Mouse (Mus musculus): ENCODE results near the gene Adipoq.
"Not testable (repeated sequence)": the region's sequence is repeated elsewhere in the genome, so short reads cannot be mapped to it uniquely, and the experiment has no call there.

The Adipoq gene

GRCm38 (mm10) chr16:23164443-23164842 lies 18.1 kb downstream of the Adipoq start:
- DNase-seq (ENCODE audit: low spot score), result no peak

GRCm38 (mm10) chr16:23165441-23165840 lies 19.1 kb downstream of the Adipoq start:
- no peak for DNase-seq (ENCODE audit: low spot score)

- no peak for DNase-seq (ENCODE audit: low spot score)
Measured at GRCm38 (mm10) chr16:23166646-23167045, 20.3 kb downstream of the Adipoq start.

- DNase-seq (ENCODE audit: low spot score), result no peak
Measured at GRCm38 (mm10) chr16:23167079-23167478, 20.7 kb downstream of the Adipoq start.

GRCm38 (mm10) chr16:23170813-23171212 lies 24.5 kb downstream of the Adipoq start:
- no peak for DNase-seq (ENCODE audit: low spot score)

- DNase-seq (ENCODE audit: low spot score), result no peak
Measured at GRCm38 (mm10) chr16:23173904-23174303, 27.6 kb downstream of the Adipoq start.

- no peak for DNase-seq (ENCODE audit: low spot score)
Measured at GRCm38 (mm10) chr16:23174855-23175254, 28.5 kb downstream of the Adipoq start.

GRCm38 (mm10) chr16:23175956-23176355 lies 29.6 kb downstream of the Adipoq start:
- DNase-seq (ENCODE audit: low spot score), result no peak

- DNase-seq (ENCODE audit: low spot score), result no peak
Measured at GRCm38 (mm10) chr16:23177856-23178255, 31.5 kb downstream of the Adipoq start.

GRCm38 (mm10) chr16:23178796-23179195 lies 32.5 kb downstream of the Adipoq start:
- DNase-seq (ENCODE audit: low spot score), result no peak

GRCm38 (mm10) chr16:23179436-23179835 lies 33.1 kb downstream of the Adipoq start:
- DNase-seq (ENCODE audit: low spot score), result not testable (repeated sequence)

GRCm38 (mm10) chr16:23181054-23181453 lies 34.7 kb downstream of the Adipoq start:
- no peak for DNase-seq (ENCODE audit: low spot score)

GRCm38 (mm10) chr16:23181487-23181886 lies 35.2 kb downstream of the Adipoq start:
- DNase-seq (ENCODE audit: low spot score), result no peak

- no peak for DNase-seq (ENCODE audit: low spot score)
Measured at GRCm38 (mm10) chr16:23181942-23182597, 35.7 kb downstream of the Adipoq start.

- DNase-seq (ENCODE audit: low spot score), result no peak
Measured at GRCm38 (mm10) chr16:23185824-23186223, 39.5 kb downstream of the Adipoq start.

GRCm38 (mm10) chr16:23186418-23186817 lies 40.1 kb downstream of the Adipoq start:
- DNase-seq (ENCODE audit: low spot score), result no peak

- DNase-seq (ENCODE audit: low spot score), result no peak
Measured at GRCm38 (mm10) chr16:23187983-23188382, 41.6 kb downstream of the Adipoq start.

GRCm38 (mm10) chr16:23189612-23190011 lies 43.3 kb downstream of the Adipoq start:
- no peak for DNase-seq (ENCODE audit: low spot score)

- no peak for DNase-seq (ENCODE audit: low spot score)
Measured at GRCm38 (mm10) chr16:23191560-23192242, 45.4 kb downstream of the Adipoq start.

- no peak for DNase-seq (ENCODE audit: low spot score)
Measured at GRCm38 (mm10) chr16:23195618-23196017, 49.3 kb downstream of the Adipoq start.

GRCm38 (mm10) chr16:23196296-23196695 lies 50.0 kb downstream of the Adipoq start:
- DNase-seq (ENCODE audit: low spot score), result no peak

- no peak for DNase-seq (ENCODE audit: low spot score)
Measured at GRCm38 (mm10) chr16:23196791-23197190, 50.5 kb downstream of the Adipoq start.

- no peak for DNase-seq (ENCODE audit: low spot score)
Measured at GRCm38 (mm10) chr16:23201498-23201897, 55.2 kb downstream of the Adipoq start.

Data from testis, postnatal 10 days (tissue).